Mouse (Mus musculus) ES-E14 (cell line): Measurements from ENCODE around the gene Tgfbi. TPM values are rescaled to one million over a fixed set of nuclear protein-coding genes. Genes with fewer than 3 reads are reported as not detected.

Experiments used
- DNase-seq: peaks from one replicate; pipeline ENCODE4 v3.0.0-alpha.2; 2013; ENCODE audit warnings: low read depth, low spot score
- H3K27ac ChIP-seq: 2 replicates; pipeline ENCODE4 v1.5.1; 2012; ENCODE audit warnings: low read depth, mild to moderate bottlenecking, low read length, moderate library complexity, mixed read lengths; ENCODE audit not compliant: poor library complexity, insufficient read depth, severe bottlenecking
- H3K36me3 ChIP-seq: 2 replicates; pipeline ENCODE4 v1.6.1; 2012; ENCODE audit warnings: mild to moderate bottlenecking, low read length, moderate library complexity, mixed read lengths; ENCODE audit not compliant: control insufficient read depth, poor library complexity, insufficient read depth, severe bottlenecking
- H3K4me1 ChIP-seq, 2 experiments: fragments of 150-350 bp in 1 of 2; sonication (generic) in 1 of 2; 2 replicates each; pipeline ENCODE4 v1.6.1; 2012; ENCODE audit warnings: low read length in 2 of 2, mild to moderate bottlenecking in 1 of 2, mixed read lengths in 1 of 2; ENCODE audit not compliant: control insufficient read depth in 2 of 2, insufficient read depth in 2 of 2, poor library complexity in 1 of 2
- H3K4me3 ChIP-seq, 2 experiments: fragments of 150-350 bp in 1 of 2; sonication (generic) in 1 of 2; 2 replicates each; pipeline ENCODE4 v1.5.1; 2012; ENCODE audit warnings: low read length in 2 of 2, low read depth in 1 of 2, mild to moderate bottlenecking in 1 of 2, mixed read lengths in 1 of 2; ENCODE audit not compliant: insufficient read depth in 1 of 2, poor library complexity in 1 of 2, severe bottlenecking in 1 of 2
- H3K9ac ChIP-seq: 2 replicates; pipeline ENCODE4 v1.6.1; 2012; ENCODE audit warnings: low read depth, mild to moderate bottlenecking, low read length, mixed read lengths; ENCODE audit not compliant: poor library complexity, insufficient read depth, severe bottlenecking
- H3K9me3 ChIP-seq: fragments of 150-350 bp; sonication (generic); 2 replicates; pipeline ENCODE4 v1.6.1; 2012; ENCODE audit warnings: low read depth, mild to moderate bottlenecking, low read length; ENCODE audit not compliant: control insufficient read depth, insufficient read depth
- CHD2 ChIP-seq: IDR thresholded peaks from 2 replicates; pipeline ENCODE4 v1.6.1; 2014; ENCODE audit warnings: mild to moderate bottlenecking, low read depth, low read length, inconsistent platforms
- HCFC1 ChIP-seq: IDR thresholded peaks from 2 replicates; pipeline ENCODE4 v1.6.1; 2012; ENCODE audit warnings: low read length, inconsistent platforms, borderline replicate concordance; ENCODE audit not compliant: insufficient read depth
- MAFK ChIP-seq: IDR thresholded peaks from 2 replicates; pipeline ENCODE4 v1.6.1; 2014; ENCODE audit warnings: mild to moderate bottlenecking, low read depth, low read length, inconsistent platforms; ENCODE audit not compliant: insufficient read depth
- ZC3H11A ChIP-seq: IDR thresholded peaks from 2 replicates; pipeline ENCODE4 v1.6.1; 2012; ENCODE audit warnings: low read depth, mild to moderate bottlenecking, inconsistent platforms, low read length, borderline replicate concordance
- ZNF384 ChIP-seq: IDR thresholded peaks from 2 replicates; pipeline ENCODE4 v1.6.1; 2012; ENCODE audit warnings: low read depth, low read length, inconsistent platforms
- in situ Hi-C, 2 experiments: fragments of 600-800 bp; cut with MboI; formaldehyde crosslinking; loops; one replicate each; pipeline ENCODE4 v1.15.1; 2025; ENCODE audit warnings: low sequenced_read_pairs in 2 of 2, inconsistent platforms in 1 of 2; ENCODE audit not compliant: unreplicated experiment in 2 of 2
- total RNA-seq: library from RNA; depleted of rRNA; stranded (reverse); fragments of 300-350 nt; gene quantifications from 2 replicates; pipeline ENCODE4 v1.2.3, GENCODE M21; 2012

The Tgfbi gene
- total RNA-seq, 1 experiment = 37.4 TPM

DNA sequence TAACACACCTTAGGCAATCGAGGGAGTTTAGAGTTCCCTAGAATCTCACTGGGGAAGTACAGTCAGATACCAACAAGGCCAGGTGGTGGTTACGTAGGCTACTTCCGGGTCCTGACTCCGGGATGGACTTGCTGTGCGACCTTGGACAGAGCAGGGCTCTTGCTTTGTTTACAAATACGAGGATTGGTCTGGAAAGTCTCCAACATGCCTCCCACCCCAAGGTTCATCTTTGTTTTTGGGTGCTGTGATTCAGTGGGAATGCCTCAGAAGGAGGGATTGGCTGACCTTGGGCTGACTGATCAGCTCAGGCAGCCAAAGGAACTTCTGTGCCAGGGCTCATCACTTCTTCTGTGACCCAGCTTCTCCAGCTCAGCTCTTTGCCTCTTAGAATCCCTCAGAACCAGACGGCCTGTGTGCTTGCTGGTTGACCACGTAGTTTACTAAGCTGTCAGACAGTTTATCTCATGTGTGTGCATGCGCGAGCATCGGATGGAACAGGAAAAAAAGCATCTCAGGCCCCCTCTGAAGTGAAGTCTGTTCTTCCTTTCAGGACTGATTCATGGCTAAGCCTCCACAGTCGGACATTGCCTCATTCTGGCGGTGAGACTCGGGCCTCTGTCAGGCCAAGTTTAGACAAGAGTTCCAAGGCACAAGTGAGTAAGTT is 20.7 kb upstream of the Tgfbi start:
- in situ Hi-C loops = no loop called here
- Histone ChIP-seq H3K9me3 (no peaks in the 10 kb centered on the region), H3K4me3 (no peak overlapping the region), H3K27ac (no peak overlapping the region), H3K9ac (no peak overlapping the region), H3K4me1 (peaks cover 3 to 6% of the 10 kb centered on the region in 2 experiments; a peak in 2 of 4 replicates), H3K36me3 (no peaks in the 10 kb centered on the region)
- DNase-seq = no peak
- no peak for TF ChIP-seq HCFC1
- TF ChIP-seq MAFK = no peak
- no peak for TF ChIP-seq ZNF384
- TF ChIP-seq CHD2 = no peak
- TF ChIP-seq ZC3H11A = no peak

DNA sequence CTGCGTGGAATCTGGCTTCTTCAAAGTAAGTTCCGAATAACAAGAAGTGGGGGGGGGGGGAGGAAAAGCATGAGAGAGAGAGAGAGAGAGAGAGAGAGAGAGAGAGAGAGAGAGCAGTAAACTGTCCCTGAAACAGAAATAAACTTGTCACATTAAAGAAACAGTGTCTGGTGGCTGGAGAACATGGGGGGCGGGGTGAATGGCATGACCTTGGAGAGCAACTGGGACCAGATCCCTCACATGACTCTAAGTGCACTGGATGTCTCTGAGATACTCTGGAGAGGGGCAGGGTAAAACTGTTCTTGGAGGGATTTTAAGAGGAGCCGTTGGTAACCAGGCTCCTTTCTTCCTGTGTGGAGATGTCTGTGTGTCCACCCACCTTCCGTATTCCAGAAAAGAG is 19.1 kb upstream of the Tgfbi start:
- TF ChIP-seq CHD2 = no peak
- no peak for TF ChIP-seq MAFK
- no peak for TF ChIP-seq ZNF384
- TF ChIP-seq HCFC1 = no peak
- TF ChIP-seq ZC3H11A = no peak
- Histone ChIP-seq H3K4me3 (no peak overlapping the region), H3K9ac (no peak overlapping the region), H3K4me1 (no peaks in the 10 kb centered on the region), H3K27ac (no peak overlapping the region), H3K9me3 (no peaks in the 10 kb centered on the region), H3K36me3 (no peaks in the 10 kb centered on the region)
- in situ Hi-C loops = no loop called here
- no peak for DNase-seq

DNA sequence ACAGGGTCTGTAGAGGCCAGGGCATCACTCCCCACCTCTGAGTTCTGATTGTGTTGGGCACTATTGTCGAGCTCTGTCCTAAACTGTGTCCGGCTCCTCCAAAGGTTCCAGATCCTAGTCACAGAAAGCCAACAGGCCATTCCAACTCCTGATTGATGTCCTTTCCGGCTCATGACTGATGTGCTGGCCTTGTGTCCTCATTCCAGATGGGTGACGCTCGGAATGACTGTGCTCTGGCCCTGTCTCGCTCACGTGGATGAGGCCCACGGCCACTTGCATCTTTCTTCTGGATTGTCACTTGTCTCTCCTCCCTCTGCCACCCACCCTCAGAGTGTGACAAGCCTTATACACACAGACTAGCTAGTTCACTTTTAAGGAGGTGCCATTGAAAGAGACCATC is 18.1 kb upstream of the Tgfbi start:
- H3K4me1 ChIP-seq = no peaks in the 10 kb centered on the region
- H3K9ac ChIP-seq = no peak overlapping the region
- no peaks in the 10 kb centered on the region for H3K9me3 ChIP-seq
- no peak overlapping the region for H3K27ac ChIP-seq
- no peak overlapping the region for H3K4me3 ChIP-seq
- TF ChIP-seq HCFC1 (no peak), ZC3H11A (no peak), MAFK (no peak)
- DNase-seq = no peak
- no peaks in the 10 kb centered on the region for H3K36me3 ChIP-seq
- in situ Hi-C loops = no loop called here

DNA sequence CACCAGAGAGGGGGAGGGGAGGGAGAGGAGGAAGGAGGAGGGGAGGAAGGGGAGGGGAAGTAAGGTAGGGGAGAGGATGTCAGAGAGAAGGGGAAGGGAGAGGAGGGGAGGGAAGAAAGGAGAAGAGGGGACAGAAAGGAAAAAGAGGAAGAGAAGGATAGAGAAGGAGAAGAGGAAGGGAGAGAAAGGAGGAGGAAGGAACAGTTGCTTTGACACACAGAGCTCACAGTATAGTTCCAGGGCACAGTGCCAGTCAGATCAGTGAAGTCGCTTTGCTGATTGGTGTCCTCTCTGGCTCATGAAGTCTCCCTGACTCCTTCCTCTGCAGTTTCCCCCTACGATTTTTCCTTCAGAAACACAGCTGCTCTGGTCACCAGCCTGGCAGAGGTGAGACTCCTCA is 17.4 kb upstream of the Tgfbi start:
- H3K36me3 ChIP-seq = no peaks in the 10 kb centered on the region
- no peaks in the 10 kb centered on the region for H3K9me3 ChIP-seq
- no peaks in the 10 kb centered on the region for H3K4me1 ChIP-seq
- no peak overlapping the region for H3K27ac ChIP-seq
- TF ChIP-seq CHD2 = no peak
- TF ChIP-seq HCFC1 = no peak
- TF ChIP-seq ZNF384 = no peak
- TF ChIP-seq MAFK = no peak
- TF ChIP-seq ZC3H11A = no peak
- H3K4me3 ChIP-seq = no peak overlapping the region
- H3K9ac ChIP-seq = no peak overlapping the region
- no peak for DNase-seq
- in situ Hi-C loops = no loop called here

DNA sequence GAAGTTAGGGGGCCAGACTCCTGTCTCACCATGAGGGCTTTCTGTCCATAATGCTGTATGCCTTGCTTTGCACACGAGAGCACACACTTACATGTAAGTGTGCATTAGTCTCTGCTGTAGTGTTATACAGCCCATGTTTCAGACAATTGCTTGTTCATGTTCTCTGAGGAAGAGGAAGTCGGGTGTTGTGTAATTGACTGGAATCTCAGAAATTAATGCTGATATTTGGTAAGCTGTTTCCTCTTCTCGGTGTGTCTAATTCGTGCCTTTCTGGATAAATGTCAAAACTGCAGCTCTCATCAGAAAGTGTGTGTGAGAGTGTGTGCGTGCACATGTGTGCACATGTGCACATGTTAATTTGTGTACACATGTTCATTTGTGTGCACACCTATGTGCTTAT is 16.1 kb upstream of the Tgfbi start:
- no peak overlapping the region for H3K27ac ChIP-seq
- no peaks in the 10 kb centered on the region for H3K36me3 ChIP-seq
- 0 out of 4 replicates have a peak, but pooled peaks cover 0 to 2% of the 10 kb centered on the region in 2 experiments for H3K4me1 ChIP-seq
- H3K4me3 ChIP-seq = no peak overlapping the region
- TF ChIP-seq ZC3H11A (no peak), ZNF384 (no peak), HCFC1 (no peak), MAFK (no peak), CHD2 (no peak)
- H3K9ac ChIP-seq = no peak overlapping the region
- in situ Hi-C loops = no loop called here
- no peak for DNase-seq
- H3K9me3 ChIP-seq = no peaks in the 10 kb centered on the region
